Mouse (Mus musculus) E14TG2a.4 (cell line): ENCODE data around the gene Ptx4.

Source experiments
- CTCF ChIP-seq: conservative IDR thresholded peaks from 2 replicates; pipeline ENCODE4 v1.5.1; 2014; ENCODE audit warnings: low read length
- NANOG ChIP-seq: IDR thresholded peaks from 2 replicates; pipeline ENCODE4 v1.6.1; 2014; ENCODE audit warnings: borderline replicate concordance, low read length, mixed read lengths
- POU5F1 ChIP-seq: IDR thresholded peaks from 2 replicates; pipeline ENCODE4 v1.6.1; 2014; ENCODE audit warnings: low read length, borderline replicate concordance

GRCm38 (mm10) chr17:25101338-25101737 lies 19.2 kb upstream of the Ptx4 start:
- TF ChIP-seq CTCF (no peak), POU5F1 (no peak), NANOG (no peak)
